Mouse (Mus musculus) layer of hippocampus, adult 8-10 months (tissue): Measurements from ENCODE around the gene Rhob. TPM values are rescaled to one million over a fixed set of nuclear protein-coding genes. Genes with fewer than 3 reads are reported as not detected.

Experiments used
- DNase-seq, 2 experiments: peaks; one replicate each; pipeline ENCODE4 v3.0.0; 2022; ENCODE audit warnings: low spot score in 2 of 2
- total RNA-seq, 4 experiments: library from RNA; stranded (reverse); gene quantifications; 2 replicates each; pipeline ENCODE4 v1.2.4; 2022

Gene Rhob
- total RNA-seq, 4 experiments from 2014 or later, result 285 to 368 (median 321) TPM

DNA sequence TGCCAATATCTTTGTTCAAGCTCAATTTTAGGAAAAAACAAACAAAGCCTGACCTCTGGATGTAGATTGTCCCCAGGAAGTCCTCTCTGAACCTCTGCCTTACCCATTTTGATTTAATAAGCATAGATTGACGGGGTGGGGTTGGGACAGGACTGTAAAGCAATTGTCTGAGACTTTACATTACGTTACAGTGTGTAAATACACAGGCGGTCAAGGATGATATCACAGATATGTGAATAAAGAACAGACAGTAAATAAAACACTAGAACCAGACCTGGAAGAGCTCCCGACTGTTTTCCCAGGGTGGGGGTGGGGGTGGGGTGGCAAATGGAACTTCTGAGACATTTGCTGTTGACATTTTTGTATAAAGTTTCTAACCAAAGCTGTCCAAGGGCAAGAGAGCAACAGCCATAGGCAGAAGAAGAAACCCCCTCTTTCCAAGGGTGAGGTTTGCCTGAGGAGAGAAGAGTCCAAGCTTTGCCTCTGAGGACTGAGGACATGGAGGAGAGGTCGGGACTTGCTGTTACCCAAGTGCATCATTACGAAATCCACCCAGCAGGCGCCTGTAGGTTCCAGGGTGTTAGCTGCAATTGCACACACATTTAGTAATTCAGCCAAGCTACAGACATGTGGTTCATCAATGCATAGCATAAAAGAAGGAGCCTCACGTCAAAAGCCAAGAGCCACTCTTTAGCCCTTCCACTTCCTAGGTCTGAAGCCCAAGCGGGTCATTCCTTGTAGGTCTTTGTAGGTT lies 7.3 kb upstream of the Rhob start:
- DNase-seq, result no peak

DNA sequence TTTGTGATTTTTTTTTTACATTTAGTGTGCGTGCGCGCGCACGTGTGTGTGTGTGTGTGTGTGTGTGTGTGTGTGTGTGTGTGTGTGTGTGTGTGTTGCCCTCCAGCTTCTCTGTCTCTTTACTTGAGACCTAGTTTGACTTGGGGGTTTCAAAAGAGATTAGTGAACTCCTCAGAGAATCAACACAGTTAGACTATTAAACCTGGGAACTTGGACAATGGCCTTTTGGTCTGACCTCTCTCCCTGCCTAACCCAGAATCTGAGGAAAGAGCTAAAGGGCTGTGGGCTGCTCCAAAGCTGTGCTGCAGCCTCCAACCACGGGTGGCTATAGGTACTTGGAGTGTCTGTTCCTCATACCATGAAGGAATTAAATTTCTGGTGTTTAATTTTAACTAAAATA lies 4.3 kb upstream of the Rhob start:
- DNase-seq, result no peak

DNA sequence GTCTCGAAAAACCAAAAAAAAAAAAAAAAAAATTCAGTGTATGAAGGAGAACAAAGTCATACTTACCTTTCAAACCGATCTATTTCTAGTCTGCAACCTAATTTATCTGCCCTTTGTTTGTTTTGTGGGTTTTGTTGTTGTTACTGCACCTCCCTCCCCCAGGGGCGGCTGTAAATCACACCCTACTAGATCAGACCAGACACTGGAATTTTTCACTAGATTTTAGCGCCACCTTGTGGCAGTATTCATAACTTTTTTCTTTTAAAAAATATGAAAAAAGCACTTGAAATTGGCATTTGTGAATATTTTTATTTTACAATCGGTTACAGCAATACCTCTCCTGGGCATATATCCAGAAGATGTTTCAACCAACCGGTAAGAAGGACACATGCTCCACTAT lies 2.7 kb upstream of the Rhob start:
- DNase-seq, result peak in 1 of 2 experiments; percentile 38

DNA sequence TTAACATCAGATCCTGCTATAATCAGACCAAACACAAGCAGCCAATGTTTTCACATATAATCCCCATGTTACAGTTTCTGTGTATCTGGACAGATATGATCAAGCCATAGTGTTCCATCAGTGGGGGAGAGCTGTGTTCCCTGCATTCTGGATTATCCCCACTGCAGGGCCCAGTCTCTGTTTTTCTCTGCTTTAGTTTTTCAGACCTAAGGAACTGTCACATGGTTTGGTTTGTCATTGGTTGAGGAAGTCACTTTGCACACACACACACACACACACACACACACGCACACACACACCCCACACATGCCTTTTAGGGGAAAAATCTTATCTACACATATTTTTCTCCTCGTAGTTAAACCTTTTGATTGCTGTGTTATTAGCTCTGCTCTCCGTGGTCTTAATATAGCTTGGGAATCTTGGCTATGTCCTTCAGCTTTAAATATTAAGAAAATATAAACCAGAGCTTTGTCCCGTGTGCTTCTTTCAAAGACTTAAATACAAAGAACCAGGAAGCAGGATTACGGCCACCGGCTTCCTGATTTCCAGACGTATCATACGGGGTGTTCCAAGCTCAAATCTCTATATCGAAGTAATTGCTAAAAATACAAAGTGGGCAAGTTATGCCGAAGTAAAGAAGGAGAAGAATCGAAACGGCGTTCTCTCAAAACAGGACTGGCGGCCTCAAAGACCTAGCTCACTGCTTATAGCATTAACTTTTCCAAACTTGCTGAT lies 1.9 kb upstream of the Rhob start:
- no peak for DNase-seq

DNA sequence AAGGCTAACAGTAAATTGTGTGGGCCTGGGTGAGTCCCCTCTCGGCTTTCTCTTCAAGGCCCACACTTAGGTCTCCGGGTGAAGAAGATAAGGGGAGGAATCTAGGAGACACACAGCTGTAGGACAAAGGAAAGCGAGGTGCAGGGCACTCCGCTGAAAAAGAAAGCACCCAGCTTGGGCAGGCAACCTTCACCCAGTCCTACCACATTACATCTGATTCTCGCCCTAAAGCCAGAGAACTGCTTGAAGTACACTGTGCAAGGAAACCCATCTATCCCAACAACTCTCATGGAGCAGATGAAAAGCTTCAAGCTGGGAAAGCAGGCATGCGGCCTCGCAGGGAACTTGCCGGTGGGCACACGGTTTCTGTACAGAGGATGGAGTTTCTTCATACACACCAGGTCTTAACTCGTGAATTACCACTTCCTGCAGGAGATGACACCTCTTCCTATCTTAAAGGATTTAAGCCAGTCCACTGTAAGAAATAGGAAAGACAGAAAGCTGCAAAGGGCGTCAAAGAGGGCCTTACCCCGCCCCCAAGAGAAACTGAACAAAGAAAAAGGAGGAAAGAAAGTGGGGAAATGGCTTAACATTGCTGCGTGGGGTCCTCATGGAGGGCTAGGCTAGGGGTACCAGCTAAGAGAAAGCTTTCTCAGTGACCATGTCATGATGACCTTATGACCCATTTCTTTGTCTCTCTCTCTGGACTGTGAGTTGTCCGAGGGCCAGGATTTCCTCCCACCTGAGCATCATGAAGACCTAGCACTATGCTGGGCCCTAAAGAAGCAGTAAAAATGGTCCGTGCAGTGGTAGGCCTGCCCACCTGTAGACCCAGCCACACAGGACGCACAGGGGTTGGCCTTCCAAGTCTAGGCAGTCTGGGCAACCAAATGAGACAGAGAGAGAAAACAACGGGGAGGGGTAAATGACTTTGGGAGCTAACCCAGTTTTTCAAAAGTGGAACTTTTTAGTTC lies 1.1 kb upstream of the Rhob start:
- DNase-seq, result no peak

DNA sequence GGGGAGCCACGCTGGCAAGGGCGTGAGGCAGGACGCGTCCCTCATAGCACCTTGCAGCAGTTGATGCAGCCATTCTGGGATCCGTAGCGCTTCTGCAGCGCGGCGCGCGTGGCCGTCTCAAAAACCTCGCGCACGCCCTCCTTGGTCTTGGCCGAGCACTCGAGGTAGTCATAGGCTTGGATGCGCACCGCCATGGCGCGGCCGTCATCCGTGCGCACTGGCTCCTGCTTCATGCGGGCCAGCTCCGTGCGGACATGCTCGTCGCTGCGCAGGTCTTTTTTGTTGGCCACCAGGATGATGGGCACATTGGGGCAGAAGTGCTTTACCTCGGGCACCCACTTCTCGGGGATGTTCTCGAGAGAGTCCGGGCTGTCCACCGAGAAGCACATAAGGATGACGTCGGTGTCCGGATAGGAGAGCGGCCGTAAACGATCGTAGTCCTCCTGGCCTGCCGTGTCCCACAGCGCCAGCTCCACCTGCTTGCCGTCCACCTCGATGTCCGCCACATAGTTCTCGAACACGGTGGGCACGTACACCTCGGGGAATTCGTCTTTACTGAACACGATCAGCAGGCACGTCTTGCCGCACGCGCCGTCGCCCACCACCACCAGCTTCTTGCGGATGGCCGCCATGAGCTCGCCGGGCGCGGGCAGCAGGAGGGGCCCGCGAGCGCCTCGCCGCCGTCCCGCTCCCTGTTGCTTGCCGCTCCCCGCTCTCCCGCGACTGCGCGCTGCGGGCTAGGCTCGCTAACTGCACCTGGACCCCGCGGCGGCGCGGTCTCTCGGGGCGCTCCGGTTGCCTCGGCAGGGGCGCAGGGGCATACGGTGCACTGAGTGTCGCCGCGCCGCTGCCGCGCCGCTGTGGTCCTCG lies 573 bp downstream of the Rhob start:
- DNase-seq, result peak; percentile 65 to 68

DNA sequence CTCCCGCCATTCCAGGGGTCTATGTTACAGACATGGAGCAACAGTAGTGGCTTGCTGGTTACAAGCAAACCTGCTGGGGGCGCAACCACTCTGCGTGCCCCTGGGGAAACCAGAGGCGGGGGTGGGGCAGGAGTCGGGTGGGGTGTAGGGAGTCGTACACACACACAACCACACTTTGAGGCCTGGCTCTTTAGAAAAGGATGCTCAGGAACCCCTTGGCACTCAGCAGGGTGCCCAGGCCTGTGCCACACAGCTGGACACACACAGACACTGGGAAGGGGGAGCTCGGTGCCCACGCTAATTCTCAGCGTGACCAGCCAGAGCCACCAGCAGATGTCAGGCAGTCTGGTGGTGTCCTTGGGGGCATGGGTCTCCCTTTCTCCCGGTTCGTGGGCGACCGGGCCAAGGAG lies 1.2 kb downstream of the Rhob start:
- peak in 1 of 2 experiments; percentile 68 for DNase-seq

DNA sequence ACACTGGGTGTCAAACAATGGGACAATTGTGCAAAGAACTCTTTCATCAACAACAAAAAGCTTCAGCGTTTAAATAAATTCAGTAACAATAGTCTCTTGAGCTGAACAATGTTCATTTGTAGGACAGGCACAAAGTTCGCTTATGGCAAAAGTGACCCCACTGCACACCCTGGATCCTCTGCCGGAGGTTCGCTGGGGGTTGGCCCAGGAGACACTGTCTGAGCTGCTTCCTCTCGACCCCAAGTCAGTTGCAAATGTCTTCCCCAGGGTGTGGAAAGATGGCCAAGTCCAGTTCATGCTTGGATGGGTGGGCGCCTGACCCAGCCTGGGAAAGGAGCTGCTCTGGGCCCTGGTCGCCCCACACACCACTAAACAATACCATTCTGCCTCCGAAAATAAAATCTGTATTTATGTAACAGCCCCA lies 1.6 kb downstream of the Rhob start:
- peak; percentile 53 to 57 for DNase-seq

DNA sequence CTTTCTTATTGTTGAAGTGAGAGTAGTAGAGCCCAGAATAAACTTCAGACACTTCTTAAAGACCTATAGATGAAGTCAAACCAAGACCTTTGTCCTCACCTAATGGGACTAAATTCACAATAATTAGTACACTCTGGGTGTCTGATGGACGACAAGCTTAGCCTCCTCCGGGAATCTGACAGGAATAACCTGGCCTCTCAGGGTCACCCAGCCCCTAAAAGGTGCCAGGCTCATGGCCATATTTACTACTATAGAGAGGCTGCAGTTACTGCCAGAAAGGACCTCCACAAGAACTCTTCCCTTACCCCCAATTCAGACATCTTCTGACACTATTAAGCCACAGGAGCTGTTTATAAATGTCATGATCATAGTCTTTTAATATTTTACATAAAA lies 2.5 kb downstream of the Rhob start:
- no peak for DNase-seq

DNA sequence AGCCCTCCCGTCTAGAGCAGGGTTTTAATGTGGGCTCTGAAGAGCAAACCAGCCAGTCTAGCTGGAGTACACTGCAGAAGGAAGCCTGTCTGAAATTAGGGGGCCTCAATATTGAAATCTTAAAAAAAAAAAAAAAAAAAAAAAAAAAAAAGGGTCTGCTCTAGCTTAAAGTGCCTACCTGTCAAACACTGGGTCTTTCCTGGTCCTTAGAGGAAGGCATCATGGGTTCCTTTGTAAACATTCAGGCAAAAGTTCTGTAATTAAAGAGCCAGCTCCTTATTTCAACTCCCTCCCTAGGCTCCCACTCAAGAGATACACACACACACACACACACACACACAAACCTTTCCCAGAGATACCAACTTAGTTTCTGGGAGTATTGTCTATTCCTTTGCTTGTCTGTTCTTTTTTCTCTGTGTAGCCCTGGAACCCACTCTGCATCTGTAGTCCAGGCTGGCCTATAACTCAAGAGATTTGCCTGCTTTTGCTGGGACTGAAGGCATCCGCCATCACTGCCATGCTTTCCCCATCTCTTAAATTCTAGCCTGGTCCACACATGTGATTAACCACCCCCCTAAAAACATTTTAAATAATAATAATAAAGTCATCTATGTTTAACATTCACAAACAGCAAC lies 3.0 kb downstream of the Rhob start:
- no peak for DNase-seq

DNA sequence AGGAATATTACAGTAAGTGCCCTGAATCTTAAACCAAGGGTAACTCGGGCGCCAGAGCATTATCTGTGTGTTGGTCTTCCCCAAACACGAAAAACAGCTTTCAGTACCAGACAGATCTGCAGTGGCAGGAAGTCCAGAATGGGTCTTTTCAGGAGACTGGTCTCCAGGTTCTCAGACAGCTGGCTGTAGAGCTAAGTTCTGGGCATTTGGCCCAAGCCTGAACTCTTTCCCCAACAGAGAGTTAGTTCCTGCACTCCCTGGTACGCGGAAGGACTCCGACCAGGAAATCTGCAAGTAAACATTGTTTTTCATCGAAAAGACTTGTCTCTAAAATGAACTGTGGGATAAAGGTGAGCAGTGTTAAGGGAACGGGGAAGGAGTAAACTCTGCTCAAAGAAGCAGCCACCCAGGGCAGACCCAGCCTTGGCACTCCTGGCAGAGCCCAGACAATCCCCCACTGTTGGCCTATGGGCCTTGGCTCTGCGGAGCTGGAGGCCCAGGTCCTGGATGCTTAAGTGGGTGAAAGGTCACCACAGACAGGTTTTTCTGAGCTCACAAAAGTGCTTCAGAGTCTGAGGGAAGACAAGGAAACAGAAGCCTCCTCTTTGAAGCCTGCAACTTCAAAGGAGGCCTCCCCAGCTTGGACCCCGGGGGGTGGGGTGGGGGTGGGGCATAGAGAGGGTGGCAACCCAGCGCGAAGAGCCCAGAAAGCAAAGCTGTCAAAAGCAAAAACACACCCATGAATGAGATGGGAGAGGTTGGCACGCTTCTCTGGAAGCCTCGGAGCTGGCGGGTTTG lies 3.7 kb downstream of the Rhob start:
- DNase-seq, result peak; percentile 57 to 59

DNA sequence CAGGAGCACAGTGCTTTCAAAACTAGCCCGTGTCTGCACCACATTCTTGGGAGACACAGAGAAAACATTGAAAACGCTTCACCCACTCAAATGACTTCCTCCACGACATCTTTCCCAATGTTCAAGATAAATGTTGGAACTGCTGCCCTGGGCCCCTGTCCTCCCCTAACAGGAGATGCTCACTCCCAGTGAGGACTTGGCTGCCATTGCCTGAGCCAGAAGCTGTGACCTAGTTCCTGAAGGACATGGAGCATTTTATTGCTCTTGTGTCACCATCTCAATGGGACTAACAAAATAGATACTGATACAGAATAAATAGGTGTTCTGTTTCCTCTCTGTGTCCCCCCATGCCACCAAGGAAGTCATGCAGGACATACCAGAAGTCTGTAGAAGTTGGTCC lies 5.1 kb downstream of the Rhob start:
- no peak for DNase-seq

DNA sequence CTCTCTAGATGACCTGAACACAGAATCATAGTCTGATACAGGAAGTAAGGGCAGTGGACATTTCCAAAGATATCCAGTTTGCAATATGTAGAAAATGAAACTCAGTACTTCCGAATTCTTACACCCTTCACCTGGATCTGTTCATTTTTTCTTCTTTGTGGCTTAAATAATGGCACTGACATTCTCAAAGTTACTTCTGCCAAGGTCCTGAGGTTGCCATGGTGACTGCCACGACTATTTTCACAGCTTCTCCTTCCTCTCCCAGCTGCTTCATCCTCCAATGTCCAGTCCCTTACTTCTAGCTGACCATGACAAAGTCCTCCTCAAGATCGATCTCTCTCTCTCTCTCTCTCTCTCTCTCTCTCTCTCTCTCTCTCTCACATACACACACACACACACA lies 6.4 kb downstream of the Rhob start:
- no peak for DNase-seq

DNA sequence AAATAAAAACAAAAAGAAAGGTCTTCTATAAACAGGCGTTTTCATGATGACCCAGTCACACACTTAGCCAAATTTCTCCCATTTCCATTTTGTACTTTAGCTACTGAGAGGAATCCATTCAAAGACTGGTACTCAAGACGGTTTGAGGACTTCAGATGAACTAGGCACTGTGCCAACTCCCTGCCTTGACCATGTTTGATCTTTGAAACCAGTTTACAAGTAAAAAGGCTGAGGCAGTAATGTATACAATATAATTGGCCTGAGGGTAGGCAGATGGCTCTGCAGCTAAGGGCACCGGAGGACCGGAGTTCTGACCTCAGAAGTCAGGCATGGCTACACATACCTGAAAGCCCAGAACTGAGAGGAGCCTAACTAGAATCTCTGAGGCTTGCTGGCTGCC lies 10.7 kb downstream of the Rhob start:
- no peak for DNase-seq

DNA sequence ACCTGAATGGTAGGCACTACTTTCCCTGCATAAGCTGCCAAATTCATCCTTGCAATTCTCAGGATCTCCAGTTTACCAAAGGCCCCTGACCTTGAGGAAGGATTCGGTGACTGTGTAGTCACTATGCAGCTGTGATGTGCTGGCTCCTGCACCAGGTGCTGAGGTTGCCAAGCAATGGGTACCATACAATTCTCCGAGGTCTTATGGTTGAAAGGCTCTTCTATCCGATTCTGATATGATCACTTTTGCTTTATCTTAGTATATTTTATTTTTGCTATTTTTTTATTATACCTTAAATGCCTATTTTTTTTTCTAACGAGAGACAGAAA lies 11.2 kb downstream of the Rhob start:
- DNase-seq, result no peak

DNA sequence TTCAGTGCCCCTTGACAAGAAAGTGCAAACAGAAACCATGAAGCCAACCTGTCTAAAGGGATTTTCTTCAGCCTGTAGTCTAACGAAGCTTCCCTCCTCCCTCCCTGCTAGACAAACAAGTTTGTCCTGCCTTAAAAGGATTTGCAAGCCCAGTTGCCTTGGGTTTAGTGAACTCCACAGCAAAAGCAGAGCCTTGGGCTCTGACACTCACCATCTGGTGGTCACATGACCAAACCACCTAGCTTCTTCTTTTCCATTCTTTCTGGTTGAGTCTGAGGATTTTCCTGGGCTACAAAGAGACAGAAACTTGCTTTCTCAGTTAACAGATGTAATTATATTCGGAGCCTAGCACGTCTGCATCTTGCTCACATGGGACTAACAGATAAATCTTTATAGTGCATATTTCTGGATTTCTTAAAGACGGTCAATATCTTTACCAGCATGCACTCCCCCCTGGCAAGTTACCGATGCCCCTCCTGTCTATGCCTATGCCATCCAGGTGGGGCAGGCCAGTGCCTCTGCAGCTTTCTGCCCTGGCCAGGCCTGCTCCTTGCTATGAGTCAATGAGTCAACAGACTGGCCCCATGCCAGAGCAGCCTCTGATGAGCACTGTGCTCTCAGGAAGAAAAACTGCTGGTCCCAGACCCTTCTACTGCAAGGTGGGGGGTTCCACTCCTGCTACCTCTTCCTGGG lies 11.7 kb downstream of the Rhob start:
- no peak for DNase-seq

DNA sequence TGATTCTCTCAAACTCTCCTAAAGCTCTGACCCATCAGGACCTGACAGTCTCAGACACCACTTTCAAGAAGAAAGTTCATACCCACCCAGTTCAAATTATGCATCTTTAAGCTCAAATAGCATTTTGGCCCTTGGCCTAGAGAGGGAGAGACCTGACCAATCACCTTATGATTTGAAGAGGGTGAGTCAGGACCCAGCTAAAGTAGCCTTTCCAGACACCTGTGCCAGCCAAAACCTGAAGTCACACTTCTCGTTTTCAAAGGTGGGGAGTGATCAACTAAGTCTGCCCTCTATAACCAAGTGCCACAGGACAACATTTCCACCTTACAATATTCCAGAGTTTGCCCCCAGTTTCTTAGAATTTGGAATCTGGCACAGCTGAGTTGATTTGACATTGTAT lies 12.5 kb downstream of the Rhob start:
- no peak for DNase-seq

DNA sequence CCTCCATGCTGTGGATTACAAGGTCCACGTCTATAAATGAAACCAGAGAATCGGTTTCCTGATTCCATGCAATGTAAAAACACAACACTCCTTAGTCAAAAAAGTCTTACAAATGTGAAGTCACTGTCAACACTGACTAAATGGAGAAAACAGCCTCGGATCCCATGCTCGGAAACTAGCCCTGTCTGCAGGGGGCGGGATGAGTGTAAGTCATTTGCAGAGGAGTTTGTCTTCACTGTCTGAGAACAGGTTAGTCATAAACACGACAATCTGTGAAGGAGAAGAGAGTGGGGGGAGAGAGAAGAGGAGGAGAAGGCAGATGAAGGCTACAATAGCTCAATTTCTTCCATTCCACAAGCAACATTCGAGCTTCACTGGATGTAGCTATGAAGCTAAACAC lies 14.6 kb downstream of the Rhob start:
- no peak for DNase-seq

DNA sequence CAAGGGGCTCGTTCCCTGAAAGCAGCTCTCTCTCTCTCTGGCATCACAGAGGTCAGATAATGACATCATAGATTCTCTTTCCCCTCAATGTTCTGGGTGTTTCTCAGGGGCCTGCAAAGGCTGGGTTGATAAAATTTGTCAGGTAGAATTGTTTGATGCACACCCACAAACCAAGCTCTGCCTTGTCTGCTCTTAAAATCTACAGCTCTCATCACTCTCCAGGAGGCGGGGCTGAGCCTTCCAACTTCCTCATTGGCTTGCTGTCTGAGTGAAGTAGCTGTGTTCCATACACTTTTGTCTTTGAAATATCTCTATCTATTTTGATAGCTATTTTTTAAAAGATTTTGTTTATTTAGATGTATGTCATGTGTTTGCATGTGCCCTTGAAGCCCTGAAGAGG lies 17.6 kb downstream of the Rhob start:
- DNase-seq, result no peak
